Mouse (Mus musculus) heart, embryonic 12.5 days (tissue): Measurements from ENCODE around the gene Igf2. TPM values are rescaled to one million over a fixed set of nuclear protein-coding genes. Genes with fewer than 3 reads are reported as not detected.

Experiments
- ATAC-seq: fragments of 200-750 bp; cut with Nextera tagmentation; 2 replicates; pipeline ENCODE4 v1.8.0; 2017; ENCODE audit warnings: moderate TSS enrichment, moderate library complexity; ENCODE audit not compliant: insufficient number of reproducible peaks, low FRiP score
- H3K27ac ChIP-seq: fragments of 300-500 bp; sonication (generic); 2 replicates; pipeline ENCODE4 v1.5.1; 2016; ENCODE audit warnings: mild to moderate bottlenecking, moderate library complexity; ENCODE audit not compliant: poor library complexity, severe bottlenecking
- H3K27me3 ChIP-seq: fragments of 300-500 bp; sonication (generic); replicated peaks from 2 replicates; pipeline ENCODE4 v1.6.1; 2016; ENCODE audit warnings: mild to moderate bottlenecking, moderate library complexity
- H3K36me3 ChIP-seq: fragments of 300-500 bp; sonication (generic); 2 replicates; pipeline ENCODE4 v1.6.1; 2016; ENCODE audit warnings: mild to moderate bottlenecking, moderate library complexity
- H3K4me1 ChIP-seq: fragments of 300-500 bp; sonication (generic); replicated peaks from 2 replicates; pipeline ENCODE4 v1.6.1; 2016; ENCODE audit warnings: mild to moderate bottlenecking
- H3K4me2 ChIP-seq: fragments of 300-500 bp; sonication (generic); 2 replicates; pipeline ENCODE4 v1.6.1; 2016; ENCODE audit warnings: mild to moderate bottlenecking, moderate library complexity
- H3K4me3 ChIP-seq: fragments of 300-500 bp; sonication (generic); 2 replicates; pipeline ENCODE4 v1.5.1; 2016; ENCODE audit warnings: mild to moderate bottlenecking
- H3K9ac ChIP-seq: fragments of 300-500 bp; sonication (generic); 2 replicates; pipeline ENCODE4 v1.6.1; 2016; ENCODE audit warnings: mild to moderate bottlenecking, moderate library complexity
- H3K9me3 ChIP-seq: fragments of 300-500 bp; sonication (generic); replicated peaks from 2 replicates; pipeline ENCODE4 v1.6.1; 2016; ENCODE audit warnings: mild to moderate bottlenecking, moderate library complexity
- WGBS: fragments of 180-500 bp; shearing (Covaris S2); methylation state at CpG from one replicate; pipeline ENCODE4 v1.1.7; 2016; 5-methylcytosine and 5-hydroxymethylcytosine counted together
- microRNA counts: library from miRNA; unstranded; fragments of <30 nt; microRNA quantifications from one replicate; lab custom pipeline; 2017
- microRNA-seq: library from miRNA; unstranded; fragments of <30 nt; microRNA quantifications from one replicate; pipeline ENCODE4, GENCODE M21; 2017
- polyA plus RNA-seq: library from polyadenylated mRNA; unstranded; fragments of >200 nt; fragmentation: Nextera tagmentation; extraction: Ambion mirVana; gene quantifications from 2 replicates; pipeline ENCODE4 v1.2.1, GENCODE M21; 2016

Gene Igf2
- polyA plus RNA-seq, 1 experiment from 2014 or later: 1,315 TPM

GRCm38 (mm10) chr7:142629806-142630205 lies 36.8 kb downstream of the Igf2 start:
- Histone ChIP-seq H3K4me3 (no peak overlapping the region), H3K9me3 (no peaks in the 10 kb centered on the region), H3K9ac (no peak overlapping the region), H3K27me3 (no peaks in the 10 kb centered on the region), H3K4me2 (no peak overlapping the region), H3K27ac (no peak overlapping the region), H3K4me1 (no peaks in the 10 kb centered on the region), H3K36me3 (no peaks in the 10 kb centered on the region)
- 74% methylated on average over 6 of the region's 6 CpGs for WGBS
- no peak for ATAC-seq

- WGBS: 70% methylated on average over 4 of the region's 4 CpGs
Measured at GRCm38 (mm10) chr7:142622180-142622579, 44.4 kb downstream of the Igf2 start.

GRCm38 (mm10) chr7:142613077-142613476 lies 53.5 kb downstream of the Igf2 start:
- ATAC-seq: no peak
- Histone ChIP-seq H3K9ac (no peak overlapping the region), H3K27ac (no peak overlapping the region), H3K36me3 (0 out of 2 replicates have a peak, but pooled peaks cover 2% of the 10 kb centered on the region), H3K9me3 (no peaks in the 10 kb centered on the region), H3K4me2 (no peak overlapping the region), H3K27me3 (no peaks in the 10 kb centered on the region), H3K4me3 (no peak overlapping the region), H3K4me1 (peaks cover 23% of the 10 kb centered on the region)
- 58% methylated on average over 2 of the region's 2 CpGs for WGBS

More at GRCm38 (mm10) chr7:142622180-142622579, 44.4 kb downstream of the Igf2 start:
- H3K27me3 ChIP-seq: no peaks in the 10 kb centered on the region
- no peaks in the 10 kb centered on the region for H3K4me1 ChIP-seq
- H3K4me2 ChIP-seq: no peak overlapping the region
- H3K9me3 ChIP-seq: no peaks in the 10 kb centered on the region
- H3K9ac ChIP-seq: no peak overlapping the region
- no peak for ATAC-seq
- no peaks in the 10 kb centered on the region; the same call in 1 of the 2 replicates for H3K36me3 ChIP-seq
- no peak overlapping the region for H3K27ac ChIP-seq
- no peak overlapping the region for H3K4me3 ChIP-seq

GRCm38 (mm10) chr7:142610627-142611406 lies 55.8 kb downstream of the Igf2 start:
- peak; percentile 95 for ATAC-seq
- Histone ChIP-seq H3K4me2 (peak overlapping the region; percentile 70), H3K4me3 (peak overlapping the region; percentile 28), H3K9me3 (no peaks in the 10 kb centered on the region), H3K9ac (peak overlapping the region; percentile 75), H3K4me1 (peaks cover 31% of the 10 kb centered on the region), H3K27ac (peak overlapping the region; percentile 97), H3K36me3 (0 out of 2 replicates have a peak, but pooled peaks cover 2% of the 10 kb centered on the region), H3K27me3 (no peaks in the 10 kb centered on the region)
- WGBS: 3% methylated on average over 12 of the region's 12 CpGs

GRCm38 (mm10) chr7:142600921-142601320 lies 65.7 kb downstream of the Igf2 start:
- no peak overlapping the region for H3K4me2 ChIP-seq
- 80% methylated on average over 2 of the region's 2 CpGs for WGBS
- no peak overlapping the region for H3K27ac ChIP-seq
- ATAC-seq: no peak
- H3K27me3 ChIP-seq: no peaks in the 10 kb centered on the region
- H3K9me3 ChIP-seq: no peaks in the 10 kb centered on the region
- no peaks in the 10 kb centered on the region for H3K36me3 ChIP-seq
- H3K9ac ChIP-seq: no peak overlapping the region
- H3K4me3 ChIP-seq: no peak overlapping the region
- H3K4me1 ChIP-seq: peaks cover 11% of the 10 kb centered on the region; the same call in 1 of the 2 replicates

MicroRNAs encoded within 50 kb of the gene (microRNA counts, 519-probe panel; counts per million panel counts)
- microRNA mmu-miR-483 (lab: Ali Mortazavi, UCI): not detected

Small RNAs within 50 kb of the gene (microRNA-seq; reads per million reads assigned to microRNA genes)
- 6,029 reads per million, percentile 93 among the genes with 10 or more reads in this experiment for gene Mir483

Other genes with a start within 250 kb of the Igf2 start
- 0.28 and 0.57 TPM in 2 replicates for gene Syt8, start 232.0 kb downstream of the Igf2 start, polyA plus RNA-seq
- gene Tnni2, start 225.0 kb downstream of the Igf2 start, polyA plus RNA-seq: 50.6 and 53.5 TPM in 2 replicates
- gene Lsp1, start 206.0 kb downstream of the Igf2 start, polyA plus RNA-seq: 33.4 and 38.4 TPM in 2 replicates
- 6.4 and 9.3 TPM in 2 replicates for gene Tnnt3, start 168.0 kb downstream of the Igf2 start, polyA plus RNA-seq
- gene Mrpl23, start 134.1 kb downstream of the Igf2 start, polyA plus RNA-seq: 12.0 and 15.2 TPM in 2 replicates
- 0.04 and 0.21 TPM in 2 replicates for gene Gm49394, start 3.1 kb upstream of the Igf2 start, polyA plus RNA-seq
- gene Ins2, start 76.6 kb upstream of the Igf2 start, polyA plus RNA-seq: not detected in 2 replicates